Mouse (Mus musculus): Measurements from ENCODE around the gene Spint4.

GRCm38 (mm10) chr2:164723276-164723675 is 25.0 kb downstream of the Spint4 start:
- TF ChIP-seq CTCF (IDR thresholded peaks at IDR 0.05; ENCODE audit: low read depth, low read length): no peak
- no peak for TF ChIP-seq POLR2A (IDR thresholded peaks at IDR 0.05; ENCODE audit: insufficient read depth, low read length)
- TF ChIP-seq EP300 (IDR thresholded peaks at IDR 0.05; ENCODE audit: insufficient read depth, low read depth, low read length): no peak
